Mouse (Mus musculus) monocyte, adult 5-6 weeks (primary cell): ENCODE measurements around the gene Kcnip2. TPM values are rescaled to one million over a fixed set of nuclear protein-coding genes. Genes with fewer than 3 reads are reported as not detected.

Experiments used
- ATAC-seq: fragments of 153-309, 156-312 bp; replicated peaks from 2 replicates; pipeline ENCODE4 v1.8.0; 2017; ENCODE audit warnings: mild to moderate bottlenecking; ENCODE audit not compliant: low TSS enrichment, insufficient number of reproducible peaks, severe bottlenecking, poor library complexity, low FRiP score
- total RNA-seq: library from RNA; stranded (forward); fragments of 200-1000, 200-491, 200-594 nt; gene quantifications from 3 replicates; pipeline ENCODE4 v1.2.3, GENCODE M21; 2017

Gene Kcnip2
- total RNA-seq: not detected in 3 replicates

GRCm38 (mm10) chr19:45815831-45816405 lies at the start of gene Kcnip2:
Gene Kcnip2 (minus strand): TSS chr19:45816061.
- ATAC-seq: no peak

- ATAC-seq: no peak
Observed at GRCm38 (mm10) chr19:45855284-45855920, 39.5 kb upstream of the Kcnip2 start.

GRCm38 (mm10) chr19:45854521-45854920 lies 38.7 kb upstream of the Kcnip2 start:
- ATAC-seq: no peak

GRCm38 (mm10) chr19:45847733-45848093 lies 31.9 kb upstream of the Kcnip2 start:
- no peak for ATAC-seq

GRCm38 (mm10) chr19:45847016-45847732 lies 31.3 kb upstream of the Kcnip2 start:
- no peak for ATAC-seq

- ATAC-seq: no peak
Observed at GRCm38 (mm10) chr19:45844209-45844608, 28.3 kb upstream of the Kcnip2 start.

- peak; percentile 79 for ATAC-seq
Observed at GRCm38 (mm10) chr19:45843424-45843823, 27.6 kb upstream of the Kcnip2 start.

GRCm38 (mm10) chr19:45837050-45837994 lies 21.5 kb upstream of the Kcnip2 start:
- no peak for ATAC-seq

GRCm38 (mm10) chr19:45835490-45835889 lies 19.6 kb upstream of the Kcnip2 start:
- no peak for ATAC-seq

- ATAC-seq: no peak
Observed at GRCm38 (mm10) chr19:45833665-45834064, 17.8 kb upstream of the Kcnip2 start.

- no peak for ATAC-seq
Observed at GRCm38 (mm10) chr19:45830679-45831078, 14.8 kb upstream of the Kcnip2 start.

- ATAC-seq: no peak
Observed at GRCm38 (mm10) chr19:45827736-45828135, 11.9 kb upstream of the Kcnip2 start.

GRCm38 (mm10) chr19:45827125-45827524 lies 11.3 kb upstream of the Kcnip2 start:
- no peak for ATAC-seq

- ATAC-seq: no peak
Observed at GRCm38 (mm10) chr19:45826146-45826545, 10.3 kb upstream of the Kcnip2 start.

- ATAC-seq: no peak
Observed at GRCm38 (mm10) chr19:45821832-45822231, 6.0 kb upstream of the Kcnip2 start.

GRCm38 (mm10) chr19:45817816-45818490 lies 2.1 kb upstream of the Kcnip2 start:
- ATAC-seq: no peak

- ATAC-seq: no peak
Observed at GRCm38 (mm10) chr19:45816727-45817126, 866 bp upstream of the Kcnip2 start.

GRCm38 (mm10) chr19:45815170-45815569 lies 691 bp downstream of the Kcnip2 start:
- no peak for ATAC-seq

- ATAC-seq: no peak
Observed at GRCm38 (mm10) chr19:45813801-45814200, 2.1 kb downstream of the Kcnip2 start.
